Mouse (Mus musculus) heart, adult 10 weeks (tissue): ENCODE data around the gene Rab19. TPM values are rescaled to one million over a fixed set of nuclear protein-coding genes. Genes with fewer than 3 reads are reported as not detected.

ENCODE experiments used
- polyA plus RNA-seq: library from polyadenylated mRNA; stranded (reverse); fragments of 350-450 nt; fragmentation: Illumina TruSeq; extraction: RNeasy Lipid Tissue Mini Kit (QIAGEN cat#74804); gene quantifications from one replicate; pipeline ENCODE4 v1.2.3, GENCODE M21; 2014; ENCODE audit warnings: low read depth, low replicate concordance

Gene Rab19
- polyA plus RNA-seq = not detected

GRCm38 (mm10) chr6:39381125-39381880 is at the start of gene Rab19:
Gene Rab19, plus strand, starts transcription at chr6:39381175.

GRCm38 (mm10) chr6:39377311-39377827 is 3.6 kb upstream of the Rab19 start, which contains the start of gene Slc37a3:
Gene Slc37a3, minus strand, starts transcription at chr6:39377675.

GRCm38 (mm10) chr6:39419851-39420721 is 39.1 kb downstream of the Rab19 start, which contains the start of gene Mkrn1:
Gene Mkrn1, minus strand, starts transcription at chr6:39420462.

Other genes starting within 250 kb of the Rab19 start
- 10.9 TPM for gene Kdm7a, start 174.4 kb upstream of the Rab19 start, polyA plus RNA-seq
- gene Slc37a3, start 3.5 kb upstream of the Rab19 start, polyA plus RNA-seq = 11.7 TPM
- 33.9 TPM for gene Mkrn1, start 39.3 kb downstream of the Rab19 start, polyA plus RNA-seq
- gene Dennd2a, start 176.7 kb downstream of the Rab19 start, polyA plus RNA-seq = 4.0 TPM
- 13.2 TPM for gene Adck2, start 192.7 kb downstream of the Rab19 start, polyA plus RNA-seq
- gene Gm42420, start 204.6 kb downstream of the Rab19 start, polyA plus RNA-seq = not detected
- 765 TPM for gene Ndufb2, start 211.4 kb downstream of the Rab19 start, polyA plus RNA-seq